Mouse (Mus musculus): ENCODE results near the gene Togaram1.

The Togaram1 gene

DNA sequence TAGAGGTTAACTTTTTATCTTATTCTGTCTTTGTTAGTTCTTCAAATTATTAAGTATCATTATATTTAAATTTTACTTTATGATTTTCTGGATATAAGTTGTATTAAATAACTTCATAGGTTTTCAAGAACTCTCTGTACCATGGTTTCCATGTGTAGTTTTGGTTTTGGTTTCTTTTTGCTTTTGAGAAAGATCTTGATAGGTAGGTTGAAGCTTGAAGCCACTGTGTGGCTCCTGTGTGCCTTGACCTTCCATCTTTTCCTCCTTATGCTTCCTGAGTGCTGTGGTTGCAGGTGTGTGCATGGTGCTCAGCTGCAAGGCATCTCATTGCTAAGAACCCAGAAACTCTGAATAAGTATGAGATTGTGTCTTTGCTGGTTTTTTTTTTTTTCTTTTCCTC is 83.2 kb downstream of the Togaram1 start:
- DNase-seq (ENCODE audit: low read depth): no peak

DNA sequence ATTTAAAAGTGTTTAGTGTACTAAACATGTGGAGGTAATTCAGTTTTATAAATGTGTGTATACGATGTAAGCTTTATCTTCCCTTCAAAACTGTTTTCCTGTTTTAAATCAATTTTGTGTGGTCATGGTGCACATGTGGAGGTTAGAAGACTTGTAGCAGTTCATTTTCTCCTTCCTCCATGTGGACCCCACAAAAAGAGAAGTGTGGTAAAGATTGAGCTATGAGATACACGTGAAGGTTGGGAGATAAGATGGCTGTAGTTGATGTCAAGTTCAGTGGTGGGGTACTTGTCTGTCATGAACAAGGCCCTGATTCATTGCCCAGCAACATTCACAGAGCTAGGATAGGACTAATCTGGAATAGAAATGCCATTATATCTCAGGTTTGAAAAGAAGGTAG is 92.6 kb downstream of the Togaram1 start:
- DNase-seq (ENCODE audit: low read depth): no peak

- DNase-seq (ENCODE audit: low read depth): no peak
Measured at GRCm38 (mm10) chr12:65061082-65061481, 95.5 kb downstream of the Togaram1 start.

GRCm38 (mm10) chr12:65065241-65065640 is 99.6 kb downstream of the Togaram1 start:
- peak; percentile 79 for DNase-seq (ENCODE audit: low read depth)

DNA sequence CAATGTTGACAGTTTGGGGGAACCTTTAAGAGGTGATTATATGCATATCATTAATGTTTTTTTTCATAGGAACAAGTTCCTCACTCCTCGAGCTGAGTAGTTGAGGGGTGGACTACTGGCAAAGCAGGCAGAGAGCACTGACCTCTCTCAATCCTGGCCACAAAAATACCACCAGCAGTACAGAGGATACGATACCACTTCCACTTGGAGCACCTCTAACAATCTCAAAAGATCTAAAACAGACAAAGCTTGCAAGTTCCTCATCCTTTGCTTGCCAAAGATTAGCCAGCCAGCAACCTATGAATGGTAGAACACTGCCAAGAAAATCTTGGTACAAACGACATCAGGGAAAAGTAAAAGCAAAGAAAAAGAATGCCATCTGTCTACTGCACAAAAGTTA is 100.6 kb downstream of the Togaram1 start:
- DNase-seq (ENCODE audit: low read depth): no peak

GRCm38 (mm10) chr12:65068409-65068808 is 102.8 kb downstream of the Togaram1 start:
- no peak for DNase-seq (ENCODE audit: low read depth)

Data from naive thymus-derived CD4-positive, alpha-beta T cell, adult 2 months (primary cell).